ENCODE assay signal across 9 mouse cellular contexts in the genomic region with DNA sequence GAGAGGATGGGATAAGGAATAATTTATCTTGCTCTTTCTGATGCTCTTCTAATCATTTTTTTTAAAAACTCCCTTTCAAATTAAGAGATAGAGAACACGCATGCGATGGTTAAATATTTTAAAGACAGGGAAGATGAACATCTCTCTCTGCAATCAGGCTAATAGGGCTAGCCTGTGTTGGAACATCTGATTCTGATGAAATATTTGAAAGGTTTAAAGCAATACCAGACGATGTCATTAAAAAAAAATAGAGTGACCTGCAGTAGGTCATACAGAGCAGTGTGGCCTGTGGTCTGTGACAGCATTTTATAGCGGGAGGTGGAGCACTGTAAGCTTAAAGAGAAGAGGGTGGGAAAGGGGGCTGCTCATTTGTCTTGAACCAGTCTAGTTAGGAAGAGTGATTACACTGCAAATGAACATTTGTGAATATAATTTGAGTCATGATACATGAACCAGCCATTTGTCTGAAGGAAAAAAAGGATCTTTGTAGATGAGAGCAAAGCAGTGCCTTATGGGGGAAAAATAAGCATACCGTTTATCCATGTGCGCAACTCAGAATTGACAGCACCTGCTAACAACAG. TPM values are rescaled to one million over a fixed set of nuclear protein-coding genes. Genes with fewer than 3 reads are reported as not detected.
DNase-seq lines count a peak whose midpoint lies in the region; ATAC-seq and TF ChIP-seq lines count a peak whose summit lies in the region.
"Had no signal": no experiment of that assay in that cellular context is flagged by ENCODE, and none has a peak within 500 bp of the region (broad histone marks: within the 10 kb centered on the region; RNA-seq: fewer than 3 reads in every experiment).

No protein-coding gene starts in this region.

- peak overlapping the region; percentile 64 for H3K4me2 ChIP-seq in kidney, embryonic 14.5 days (replicated peaks; ENCODE audit: low read depth, low read length)
- H3K4me2 ChIP-seq in embryonic facial prominence, embryonic 11.5 days (ENCODE audit: low read depth, low read length) = peak overlapping the region; percentile 79
- H3K4me2 ChIP-seq in intestine, embryonic 14.5 days (ENCODE audit: low read length) = peak overlapping the region; percentile 66
- H3K4me2 ChIP-seq in midbrain, postnatal 0 days (ENCODE audit: low read depth, low read length, poor library complexity, severe bottlenecking) = peak overlapping the region; percentile 100

- H3K27ac ChIP-seq in kidney, embryonic 14.5 days (ENCODE audit: low read depth, low read length) = peak overlapping the region; percentile 92; the same call in 1 of the 2 replicates
- H3K27ac ChIP-seq in embryonic facial prominence, embryonic 11.5 days (replicated peaks; ENCODE audit: low read depth, low read length) = no peak overlapping the region
- no peak overlapping the region for H3K27ac ChIP-seq in intestine, embryonic 14.5 days (ENCODE audit: low read depth)
- no peak overlapping the region for H3K27ac ChIP-seq in midbrain, postnatal 0 days (ENCODE audit: low read depth, low read length)

- H3K9ac ChIP-seq in kidney, embryonic 14.5 days (ENCODE audit: low read depth, low read length) = peak overlapping the region; percentile 95
- peak overlapping the region; percentile 84 for H3K9ac ChIP-seq in embryonic facial prominence, embryonic 11.5 days (replicated peaks; ENCODE audit: low read length)
- H3K9ac ChIP-seq in intestine, embryonic 14.5 days (ENCODE audit: low read length) = peak overlapping the region; percentile 69
- H3K9ac ChIP-seq in midbrain, postnatal 0 days (replicated peaks; ENCODE audit: low read length, poor library complexity, severe bottlenecking) = no peak overlapping the region

- H3K4me1 ChIP-seq in kidney, embryonic 14.5 days (ENCODE audit: control insufficient read depth, insufficient read depth, low read length) = peaks cover 28% of the 10 kb centered on the region
- peaks cover 7% of the 10 kb centered on the region; the same call in 1 of the 2 replicates for H3K4me1 ChIP-seq in embryonic facial prominence, embryonic 11.5 days (ENCODE audit: control insufficient read depth, insufficient read depth, low read length)
- peaks cover 24% of the 10 kb centered on the region for H3K4me1 ChIP-seq in intestine, embryonic 14.5 days (replicated peaks; ENCODE audit: control insufficient read depth, insufficient read depth, low read length)
- no peaks in the 10 kb centered on the region for H3K4me1 ChIP-seq in midbrain, postnatal 0 days (ENCODE audit: insufficient read depth, low read length)

- H3K36me3 ChIP-seq in kidney, embryonic 14.5 days (ENCODE audit: control insufficient read depth, insufficient read depth, low read length) = no peaks in the 10 kb centered on the region; the same call in 1 of the 2 replicates
- no peaks in the 10 kb centered on the region for H3K36me3 ChIP-seq in embryonic facial prominence, embryonic 11.5 days (replicated peaks; ENCODE audit: control insufficient read depth, insufficient read depth, low read depth, low read length)
- H3K36me3 ChIP-seq in intestine, embryonic 14.5 days (ENCODE audit: control insufficient read depth, insufficient read depth, low read length) = no peaks in the 10 kb centered on the region
- no peaks in the 10 kb centered on the region for H3K36me3 ChIP-seq in midbrain, postnatal 0 days (ENCODE audit: insufficient read depth, low read length)

- WGBS in kidney, embryonic 14.5 days = 23% methylated on average over 6 of the region's 6 CpGs
- WGBS in embryonic facial prominence, embryonic 11.5 days = 33% methylated on average over 6 of the region's 6 CpGs
- 25% methylated on average over 6 of the region's 6 CpGs for WGBS in intestine, embryonic 14.5 days
- 39% methylated on average over 6 of the region's 6 CpGs for WGBS in midbrain, postnatal 0 days

- no peaks in the 10 kb centered on the region for H3K27me3 ChIP-seq in kidney, embryonic 14.5 days (ENCODE audit: control insufficient read depth, insufficient read depth, low read length)
- no peaks in the 10 kb centered on the region for H3K27me3 ChIP-seq in embryonic facial prominence, embryonic 11.5 days (ENCODE audit: control insufficient read depth, insufficient read depth, low read length)
- H3K27me3 ChIP-seq in intestine, embryonic 14.5 days (replicated peaks; ENCODE audit: control insufficient read depth, insufficient read depth, low read length) = no peaks in the 10 kb centered on the region
- peaks cover 21% of the 10 kb centered on the region; the same call in 1 of the 2 replicates for H3K27me3 ChIP-seq in midbrain, postnatal 0 days (ENCODE audit: insufficient read depth, low read length)

- no peak for DNase-seq in kidney, postnatal 10 days
- no peak for DNase-seq in embryonic facial prominence, embryonic 11.5 days (ENCODE audit: low spot score)
- no peak for DNase-seq in intestine, embryonic 14.5 days (ENCODE audit: low spot score)
- no peak for DNase-seq in midbrain, postnatal 0 days (ENCODE audit: low spot score)
- no peak for DNase-seq in urinary bladder, postnatal 4 days (ENCODE audit: low spot score in 2 of 2)
- DNase-seq in layer of hippocampus, adult 8-10 months (ENCODE audit: low spot score in 2 of 2) = no peak
- DNase-seq: right cerebral cortex, postnatal 4 days had no signal

- H3K4me3 ChIP-seq in kidney, embryonic 14.5 days (ENCODE audit: low read length) = peak overlapping the region; percentile 83
- H3K4me3 ChIP-seq in embryonic facial prominence, embryonic 11.5 days (ENCODE audit: low read depth, low read length) = peak overlapping the region; percentile 73
- H3K4me3 ChIP-seq in intestine, embryonic 14.5 days (ENCODE audit: low read depth, low read length) = peak overlapping the region; percentile 74
- H3K4me3 ChIP-seq in midbrain, postnatal 0 days (ENCODE audit: low read depth, low read length) = peak overlapping the region; percentile 72

- no peaks in the 10 kb centered on the region for H3K9me3 ChIP-seq in kidney, embryonic 14.5 days (ENCODE audit: control insufficient read depth, low read length)
- no peaks in the 10 kb centered on the region for H3K9me3 ChIP-seq in embryonic facial prominence, embryonic 11.5 days (replicated peaks; ENCODE audit: control insufficient read depth, low read length)
- peaks cover 5% of the 10 kb centered on the region; the same call in 1 of the 2 replicates for H3K9me3 ChIP-seq in intestine, embryonic 14.5 days (ENCODE audit: control insufficient read depth, low read length)
- no peaks in the 10 kb centered on the region for H3K9me3 ChIP-seq in midbrain, postnatal 0 days (ENCODE audit: low read length)

- ATAC-seq in kidney, embryonic 14.5 days (ENCODE audit: low FRiP score, low TSS enrichment) = no peak
- ATAC-seq in embryonic facial prominence, embryonic 11.5 days (replicated peaks; ENCODE audit: insufficient number of reproducible peaks, low FRiP score, low TSS enrichment, low read depth) = no peak
- ATAC-seq in intestine, embryonic 14.5 days (replicated peaks; ENCODE audit: low FRiP score, low TSS enrichment, low read depth) = no peak
- ATAC-seq in midbrain, postnatal 0 days (ENCODE audit: low FRiP score) = no peak
- no peak for ATAC-seq in CD4-positive, CD25-positive, alpha-beta regulatory T cell, adult 4 months

- TF ChIP-seq CTCF in midbrain, postnatal 0 days (IDR thresholded peaks at IDR 0.05) = no peak

RNA-seq across cellular contexts. Expression of gene Lhfpl2, which starts 1.1 kb away (rescaled TPM):
- 48.7 and 81.0 TPM in 2 replicates for polyA plus RNA-seq in kidney, embryonic 14.5 days (2014; fragmentation: Nextera tagmentation; extraction: Ambion mirVana)
- polyA plus RNA-seq in embryonic facial prominence, embryonic 11.5 days (2014; fragmentation: Nextera tagmentation; extraction: Ambion mirVana) = 39.1 and 41.2 TPM in 2 replicates
- 17.3 and 17.9 TPM in 2 replicates for polyA plus RNA-seq in intestine, embryonic 14.5 days (2014; fragmentation: Nextera tagmentation; extraction: Ambion mirVana)
- total RNA-seq in midbrain, postnatal 0 days (2014; rRNA removed) = 23.9 and 25.8 TPM in 2 replicates
- polyA plus RNA-seq in midbrain, postnatal 0 days (2015; fragmentation: Nextera tagmentation; extraction: Ambion mirVana) = 10.7 and 12.0 TPM in 2 replicates
- total RNA-seq in layer of hippocampus, adult 8-10 months (2022) = 10 to 100 TPM; 23.6 to 34.1 (median 24.8) TPM
- polyA plus RNA-seq in CD4-positive, CD25-positive, alpha-beta regulatory T cell, adult 4 months (2017; shearing (Covaris generic)) = under 1 TPM in 1 of 2 experiments, not detected in 1; 0.08 TPM

Comparison
In these comparisons a context has a peak if more than half of its experiments do, and no peak if none do; other contexts are left out.
1. RNA of gene Lhfpl2, which starts 1.1 kb away (polyA plus RNA-seq): 48.7 to 81.0 TPM in kidney, embryonic 14.5 days, 39.1 to 41.2 TPM in embryonic facial prominence, embryonic 11.5 days, 17.3 to 17.9 TPM in intestine, embryonic 14.5 days and 10.7 to 12.0 TPM in midbrain, postnatal 0 days; 0.08 TPM in CD4-positive, CD25-positive, alpha-beta regulatory T cell, adult 4 months; every median in the first group is over 10 times any median in the second.
2. Peak in every context shown above with its lines, with median percentiles within 50 percentile points of each other: H3K4me2 ChIP-seq and H3K4me3 ChIP-seq.